Mouse (Mus musculus): ENCODE measurements at regions not wholly inside any gene's neighbourhood (a gene's known extent, or its start where the extent isn't known, plus 50 kb on each side); places are given as distances from the start of the nearest gene placed in this dataset.

GRCm38 (mm10) chr15:56604266-56604665 is 873.2 kb downstream of the Slc22a22 start:
- no peak for DNase-seq

- no peak for DNase-seq
Observed at GRCm38 (mm10) chr15:56592656-56593055, 884.8 kb downstream of the Slc22a22 start.

DNA sequence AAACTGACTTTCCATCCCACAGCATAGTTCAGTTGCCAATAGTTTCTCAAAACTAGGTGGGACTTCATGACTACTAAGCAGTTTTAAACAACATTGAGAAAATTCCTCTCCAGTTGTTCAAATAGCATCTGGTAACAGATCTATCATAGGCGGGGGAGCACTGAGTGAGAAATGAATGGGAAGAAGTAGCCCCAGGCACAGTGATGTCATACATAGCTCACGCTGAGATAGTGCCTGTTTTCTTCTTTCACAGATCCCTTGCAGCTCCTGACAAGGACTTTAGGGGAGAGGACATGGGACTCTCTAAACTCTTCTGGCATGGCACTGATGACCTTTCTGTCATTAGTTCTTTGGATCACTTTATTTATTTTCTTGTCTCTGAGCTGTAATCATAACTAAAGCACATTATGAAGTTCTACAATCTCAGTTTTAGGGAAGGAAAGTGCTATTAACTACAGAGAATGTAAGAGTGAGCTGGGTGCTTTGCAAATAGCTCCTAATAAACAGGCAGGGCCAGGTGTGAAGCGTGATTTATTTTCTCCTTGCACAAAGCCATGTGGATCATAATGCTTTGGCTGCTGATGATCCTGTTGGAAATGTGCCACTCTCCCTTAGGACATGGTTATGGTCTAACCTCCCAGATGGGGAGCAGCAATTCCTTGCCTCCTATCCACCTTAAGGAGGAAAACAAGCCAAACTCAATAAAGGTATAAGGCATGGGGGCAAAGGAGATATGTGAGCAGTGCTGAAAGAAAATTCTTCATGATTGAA is 896.5 kb downstream of the Slc22a22 start:
- no peak for DNase-seq

GRCm38 (mm10) chr15:56563192-56563591 is 914.2 kb downstream of the Slc22a22 start:
- no peak for DNase-seq

DNA sequence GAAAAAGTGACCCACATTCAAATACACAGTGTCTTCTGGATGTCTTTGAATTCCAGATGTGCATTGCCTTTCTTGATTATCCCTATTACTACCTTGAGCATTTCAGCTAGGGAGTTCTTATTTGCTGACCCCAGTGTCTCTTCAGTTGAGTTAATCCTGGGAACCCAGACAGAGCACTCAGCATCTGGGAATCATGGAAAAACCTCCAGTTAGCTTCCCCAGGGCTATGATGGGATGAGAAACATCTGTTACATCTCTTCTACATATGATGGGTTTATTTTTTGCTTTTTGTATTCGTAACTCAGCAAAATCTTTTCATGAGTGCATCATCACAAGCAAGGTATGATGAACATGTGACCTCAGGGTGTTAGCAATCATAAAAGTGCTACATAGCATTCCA is 914.6 kb downstream of the Slc22a22 start:
- DNase-seq: no peak

- DNase-seq: no peak
Observed at GRCm38 (mm10) chr15:56562143-56562542, 915.3 kb downstream of the Slc22a22 start.

DNA sequence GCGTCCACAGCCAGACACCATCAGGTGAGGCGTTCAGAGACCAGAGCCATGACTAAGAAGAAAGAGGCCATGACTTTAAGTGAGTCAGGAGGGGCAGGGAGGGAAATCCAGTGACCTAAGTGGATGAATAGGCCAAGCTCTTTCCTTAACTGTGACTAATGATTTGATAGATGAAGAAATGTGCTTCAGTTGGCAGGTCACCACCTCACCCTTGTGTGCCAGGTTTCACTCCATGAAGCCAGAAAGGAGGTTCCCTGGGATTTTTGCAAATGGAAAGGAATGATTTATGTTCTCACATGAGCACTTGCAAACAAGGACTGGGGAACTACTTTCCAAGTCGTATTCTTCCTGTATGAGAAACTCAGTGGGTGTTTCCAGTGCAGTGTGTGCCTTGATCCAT is 923.0 kb downstream of the Slc22a22 start:
- no peak for DNase-seq

DNA sequence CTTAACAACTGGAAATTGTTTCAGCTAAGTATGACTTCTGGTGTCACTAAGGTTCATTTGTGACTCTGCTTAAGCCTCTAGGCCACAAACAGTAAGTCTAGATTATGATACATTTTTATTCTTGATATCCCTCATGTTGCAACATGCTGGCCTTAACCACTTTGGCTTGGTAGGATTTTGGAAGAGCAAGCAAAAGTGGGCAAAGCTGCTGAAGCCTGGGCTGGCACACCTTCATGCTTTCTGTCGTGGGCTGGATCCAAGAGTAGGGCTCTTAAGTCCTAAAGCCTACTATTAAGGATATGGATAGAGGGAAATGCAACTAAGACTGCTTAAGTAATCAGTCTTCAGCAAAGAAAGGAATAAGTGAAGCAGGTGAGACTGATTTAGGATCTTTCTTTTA is 923.6 kb downstream of the Slc22a22 start:
- no peak for DNase-seq

GRCm38 (mm10) chr15:56531529-56531928 is 945.9 kb downstream of the Slc22a22 start:
- no peak for DNase-seq

DNA sequence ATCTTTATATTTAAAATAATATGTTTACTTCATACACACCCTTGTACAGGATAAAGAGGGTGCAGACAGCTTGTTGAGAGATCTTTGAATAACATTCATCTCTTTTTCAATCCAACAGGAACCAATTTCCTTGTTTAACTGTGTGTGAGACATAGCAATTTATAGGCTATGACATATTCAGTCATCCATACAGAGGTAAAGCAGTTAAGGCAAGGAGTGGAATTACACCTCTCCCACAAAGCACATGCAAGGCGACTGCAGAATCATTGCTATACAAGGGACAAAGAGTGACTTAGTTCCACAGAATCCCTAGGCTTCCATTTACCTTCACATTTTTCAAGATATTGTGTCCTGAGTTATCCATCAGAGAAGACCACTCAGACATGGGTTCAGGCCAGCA is 959.0 kb downstream of the Slc22a22 start:
- DNase-seq: no peak

- no peak for DNase-seq
Observed at GRCm38 (mm10) chr15:56516095-56516494, 961.3 kb downstream of the Slc22a22 start.

DNA sequence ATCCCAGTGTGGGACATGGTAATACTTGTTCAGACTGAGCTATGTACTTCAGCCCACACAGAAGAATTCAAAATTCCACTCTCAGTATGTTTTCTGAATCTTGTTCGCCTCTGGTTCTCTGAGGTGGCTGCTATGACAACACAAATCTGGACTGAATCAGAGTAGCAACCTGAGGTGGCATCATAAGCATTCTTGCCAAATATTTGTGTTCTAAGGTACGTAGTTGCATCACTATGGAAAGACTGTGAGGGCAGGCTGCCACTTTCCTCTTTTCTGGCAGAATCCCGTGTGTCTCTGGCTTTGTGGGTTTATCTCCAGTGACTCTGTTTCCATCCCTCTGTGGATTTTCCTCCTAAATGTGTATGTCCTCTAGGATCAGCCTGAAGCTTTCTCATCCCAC is 978.7 kb downstream of the Slc22a22 start:
- DNase-seq: no peak

DNA sequence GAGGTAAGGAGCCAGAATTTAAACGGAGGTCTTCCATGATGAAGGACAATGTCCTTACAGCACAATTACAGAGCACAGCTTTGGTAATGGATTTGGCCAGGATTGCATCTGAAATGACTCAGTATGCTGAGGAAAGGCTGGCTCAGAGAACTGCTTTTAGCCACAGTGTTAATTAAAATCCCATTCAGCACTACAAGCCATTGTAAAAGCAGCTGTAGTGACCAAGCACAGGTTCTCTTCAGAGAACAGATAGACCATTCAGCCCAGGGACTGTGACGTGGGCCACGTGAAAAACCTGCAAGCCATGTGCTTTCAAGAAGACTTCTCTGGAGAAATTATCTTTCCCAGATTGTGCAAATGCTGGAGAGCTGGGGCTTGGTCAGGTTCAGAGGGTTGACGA is 979.7 kb downstream of the Slc22a22 start:
- DNase-seq: no peak

DNA sequence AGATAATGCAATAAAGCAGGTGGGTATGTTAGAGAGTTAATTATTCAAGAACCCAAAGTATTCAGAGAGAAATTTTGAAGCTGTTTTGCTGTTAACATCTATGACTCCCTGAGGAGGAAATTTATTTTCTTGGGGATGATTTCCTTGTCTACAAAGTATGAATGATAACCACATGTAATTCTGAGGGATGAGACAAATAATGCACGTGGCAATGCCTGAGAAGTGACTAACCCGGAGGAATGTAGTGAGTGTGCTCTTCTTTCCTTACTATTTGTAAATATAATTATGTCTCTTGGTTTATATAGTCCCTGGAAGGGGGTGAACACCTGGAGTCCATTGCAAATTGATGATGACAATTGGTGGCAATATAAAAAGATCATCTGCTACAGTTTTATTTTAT is 981.1 kb downstream of the Slc22a22 start:
- DNase-seq: no peak

GRCm38 (mm10) chr15:56485931-56486330 is 991.5 kb downstream of the Slc22a22 start:
- DNase-seq: no peak

- no peak for DNase-seq
Observed at GRCm38 (mm10) chr15:56484693-56485092, 992.7 kb downstream of the Slc22a22 start.

DNA sequence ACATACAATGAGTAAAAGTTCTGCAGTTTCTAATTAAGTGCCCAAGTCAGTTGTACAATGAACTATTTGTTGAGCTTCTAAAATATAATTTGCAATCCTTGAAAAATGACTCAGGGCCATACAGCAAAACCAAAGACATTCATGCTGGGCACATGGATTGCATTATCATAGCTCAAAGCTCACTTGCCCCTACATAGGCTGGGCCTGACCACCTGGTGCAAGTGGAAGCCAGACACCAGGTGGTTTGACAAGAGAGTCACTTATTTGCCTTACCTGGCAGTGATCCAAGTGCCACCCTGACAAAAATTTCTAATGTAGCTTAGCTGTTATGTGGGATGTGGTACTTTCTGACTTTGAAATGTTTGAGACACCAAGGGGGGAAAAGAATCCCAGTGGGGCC is 997.7 kb downstream of the Slc22a22 start:
- no peak for DNase-seq

- no peak for DNase-seq
Observed at GRCm38 (mm10) chr15:56479015-56479414, 998.4 kb downstream of the Slc22a22 start.

DNA sequence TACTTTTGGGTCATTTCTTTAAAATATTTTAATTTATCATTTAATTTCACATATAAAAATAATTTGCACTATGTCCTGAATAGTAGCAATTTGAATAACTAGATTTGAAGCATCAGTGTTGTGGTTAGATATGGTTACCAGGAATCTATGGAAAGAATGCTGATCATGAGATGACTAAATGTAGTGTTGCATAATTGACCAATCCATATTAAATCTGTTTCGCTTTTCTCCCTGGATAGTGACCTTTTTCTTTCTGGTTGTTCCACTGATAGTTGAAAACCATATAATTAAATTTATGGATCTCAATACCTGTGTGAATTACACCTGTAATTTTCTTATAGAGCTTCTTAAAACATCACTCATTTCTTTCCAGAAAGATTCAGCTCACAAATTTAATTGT is 1003.7 kb downstream of the Slc22a22 start:
- no peak for DNase-seq

DNA sequence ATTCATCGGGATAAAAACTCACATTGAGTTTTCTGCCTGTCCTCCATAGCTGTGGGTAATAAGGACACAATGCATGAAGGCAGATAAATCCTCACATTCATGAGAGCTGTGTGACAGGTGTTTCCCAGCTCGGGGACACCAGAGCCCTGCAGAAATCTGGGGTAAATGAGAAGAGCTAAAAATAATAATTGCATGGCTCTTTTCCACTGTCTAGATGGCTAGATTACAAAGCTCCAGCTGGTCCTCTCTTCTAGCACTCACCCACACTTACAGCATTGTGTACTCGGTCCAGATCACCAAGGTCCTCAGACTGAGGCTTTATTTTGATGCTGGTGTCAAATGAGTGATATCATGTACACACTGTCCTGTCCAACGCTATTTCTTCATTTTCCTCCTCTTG is 1025.5 kb downstream of the Slc22a22 start:
- no peak for DNase-seq

- DNase-seq: no peak
Observed at GRCm38 (mm10) chr15:56448015-56448645, 1029.3 kb downstream of the Slc22a22 start.

GRCm38 (mm10) chr15:56440171-56440570 is 1037.3 kb downstream of the Slc22a22 start:
- no peak for DNase-seq

- no peak for DNase-seq
Observed at GRCm38 (mm10) chr15:56438370-56438769, 1039.1 kb downstream of the Slc22a22 start.

- DNase-seq: no peak
Observed at GRCm38 (mm10) chr15:56436131-56436530, 1041.3 kb downstream of the Slc22a22 start.

- DNase-seq: no peak
Observed at GRCm38 (mm10) chr15:56425986-56426385, 1051.4 kb downstream of the Slc22a22 start.
